Mouse (Mus musculus) limb, embryonic 10.5 days (tissue): ENCODE measurements at regions not wholly inside any gene's neighbourhood (a gene's known extent, or its start where the extent isn't known, plus 50 kb on each side); places are given as distances from the start of the nearest gene placed in this dataset.

Experiments used
- DNase-seq: peaks from one replicate; pipeline ENCODE4 v3.0.0-alpha.2; 2017; ENCODE audit warnings: low spot score
- H3K27ac ChIP-seq: fragments of 300-500 bp; sonication (generic); 2 replicates; pipeline ENCODE4 v1.5.1; 2016; ENCODE audit warnings: mild to moderate bottlenecking
- H3K27me3 ChIP-seq: fragments of 300-500 bp; sonication (generic); 2 replicates; pipeline ENCODE4 v1.6.1; 2016; ENCODE audit warnings: low read depth, mild to moderate bottlenecking; ENCODE audit not compliant: poor library complexity, severe bottlenecking
- H3K36me3 ChIP-seq: fragments of 300-500 bp; sonication (generic); 2 replicates; pipeline ENCODE4 v1.6.1; 2016; ENCODE audit warnings: mild to moderate bottlenecking, moderate library complexity
- H3K4me1 ChIP-seq: fragments of 300-500 bp; sonication (generic); 2 replicates; pipeline ENCODE4 v1.6.1; 2016
- H3K4me3 ChIP-seq: fragments of 300-500 bp; sonication (generic); 2 replicates; pipeline ENCODE4 v1.5.1; 2016; ENCODE audit warnings: mild to moderate bottlenecking, moderate library complexity
- H3K9me3 ChIP-seq: fragments of 300-500 bp; sonication (generic); replicated peaks from 2 replicates; pipeline ENCODE4 v1.6.1; 2016; ENCODE audit warnings: mild to moderate bottlenecking
- WGBS: fragments of 180-500 bp; shearing (Covaris S2); methylation state at CpG from one replicate; pipeline ENCODE4 v1.1.7; 2016; 5-methylcytosine and 5-hydroxymethylcytosine counted together

GRCm38 (mm10) chr5:101157416-101157815 is 311.9 kb downstream of the Gpat3 start:
- Histone ChIP-seq H3K4me1 (no peaks in the 10 kb centered on the region), H3K9me3 (no peaks in the 10 kb centered on the region), H3K4me3 (no peak overlapping the region), H3K27ac (no peak overlapping the region), H3K27me3 (no peaks in the 10 kb centered on the region), H3K36me3 (no peaks in the 10 kb centered on the region)
- 67% methylated on average over 1 of the region's 1 CpGs for whole genome bisulfite sequencing
- DNase-seq = no peak

GRCm38 (mm10) chr5:101146345-101146744 is 300.8 kb downstream of the Gpat3 start:
- no peak overlapping the region for H3K4me3 ChIP-seq
- DNase-seq = no peak
- no peaks in the 10 kb centered on the region for H3K9me3 ChIP-seq
- H3K27me3 ChIP-seq = no peaks in the 10 kb centered on the region
- H3K27ac ChIP-seq = no peak overlapping the region
- no peaks in the 10 kb centered on the region for H3K36me3 ChIP-seq
- WGBS = 84% methylated on average over 3 of the region's 3 CpGs
- H3K4me1 ChIP-seq = no peaks in the 10 kb centered on the region

- Histone ChIP-seq H3K27me3 (no peaks in the 10 kb centered on the region), H3K36me3 (no peaks in the 10 kb centered on the region), H3K4me1 (peaks cover 4% of the 10 kb centered on the region; the same call in 1 of the 2 replicates), H3K9me3 (no peaks in the 10 kb centered on the region), H3K4me3 (no peak overlapping the region), H3K27ac (no peak overlapping the region)
- WGBS = 56% methylated on average over 5 of the region's 5 CpGs
- no peak for DNase-seq
Measured at GRCm38 (mm10) chr5:101124941-101125453, 279.5 kb downstream of the Gpat3 start.

- Histone ChIP-seq H3K9me3 (no peaks in the 10 kb centered on the region), H3K4me3 (no peak overlapping the region), H3K27ac (no peak overlapping the region), H3K36me3 (no peaks in the 10 kb centered on the region), H3K27me3 (no peaks in the 10 kb centered on the region), H3K4me1 (peaks cover 4% of the 10 kb centered on the region; the same call in 1 of the 2 replicates)
- 91% methylated on average over 6 of the region's 6 CpGs for WGBS
- no peak for DNase-seq
Measured at GRCm38 (mm10) chr5:101122914-101123313, 277.4 kb downstream of the Gpat3 start.

GRCm38 (mm10) chr5:101120509-101121201 is 275.1 kb downstream of the Gpat3 start:
- Histone ChIP-seq H3K27ac (no peak overlapping the region), H3K4me1 (peaks cover 15% of the 10 kb centered on the region), H3K4me3 (no peak overlapping the region), H3K9me3 (no peaks in the 10 kb centered on the region), H3K27me3 (no peaks in the 10 kb centered on the region), H3K36me3 (no peaks in the 10 kb centered on the region)
- DNase-seq = no peak
- WGBS = 86% methylated on average over 5 of the region's 5 CpGs

- WGBS = 28% methylated on average over 7 of the region's 7 CpGs
- peaks cover 33% of the 10 kb centered on the region for H3K4me1 ChIP-seq
- no peaks in the 10 kb centered on the region for H3K9me3 ChIP-seq
- 0 out of 2 replicates have a peak overlapping the region, but pooled peaks have one; percentile 19 for H3K27ac ChIP-seq
- H3K36me3 ChIP-seq = no peaks in the 10 kb centered on the region
- H3K27me3 ChIP-seq = no peaks in the 10 kb centered on the region
- H3K4me3 ChIP-seq = no peak overlapping the region
- no peak for DNase-seq
Measured at GRCm38 (mm10) chr5:101112151-101112769, 266.7 kb downstream of the Gpat3 start.

GRCm38 (mm10) chr5:101111619-101112018 is 266.1 kb downstream of the Gpat3 start:
- no peak overlapping the region for H3K27ac ChIP-seq
- H3K27me3 ChIP-seq = no peaks in the 10 kb centered on the region

GRCm38 (mm10) chr5:101100975-101101699 is 255.6 kb downstream of the Gpat3 start:
- Histone ChIP-seq H3K27me3 (no peaks in the 10 kb centered on the region), H3K4me1 (peaks cover 4% of the 10 kb centered on the region; the same call in 1 of the 2 replicates), H3K9me3 (no peaks in the 10 kb centered on the region), H3K4me3 (no peak overlapping the region), H3K27ac (no peak overlapping the region), H3K36me3 (no peaks in the 10 kb centered on the region)
- no peak for DNase-seq
- WGBS = 85% methylated on average over 11 of the region's 11 CpGs

More at GRCm38 (mm10) chr5:101111619-101112018, 266.1 kb downstream of the Gpat3 start:
- Histone ChIP-seq H3K9me3 (no peaks in the 10 kb centered on the region), H3K4me1 (peaks cover 30% of the 10 kb centered on the region), H3K36me3 (no peaks in the 10 kb centered on the region), H3K4me3 (no peak overlapping the region)
- DNase-seq = no peak
- WGBS = 75% methylated on average over 4 of the region's 4 CpGs

GRCm38 (mm10) chr5:101091027-101091598 is 245.6 kb downstream of the Gpat3 start:
- no peaks in the 10 kb centered on the region; the same call in 1 of the 2 replicates for H3K4me1 ChIP-seq
- DNase-seq = no peak
- no peaks in the 10 kb centered on the region for H3K27me3 ChIP-seq
- no peak overlapping the region for H3K27ac ChIP-seq
- H3K9me3 ChIP-seq = no peaks in the 10 kb centered on the region
- 80% methylated on average over 21 of the region's 21 CpGs for WGBS
- no peak overlapping the region for H3K4me3 ChIP-seq
- H3K36me3 ChIP-seq = no peaks in the 10 kb centered on the region

- DNase-seq = no peak
- no peak overlapping the region for H3K27ac ChIP-seq
- H3K9me3 ChIP-seq = no peaks in the 10 kb centered on the region
- WGBS = 89% methylated on average over 7 of the region's 7 CpGs
- H3K36me3 ChIP-seq = no peaks in the 10 kb centered on the region
- H3K4me1 ChIP-seq = no peaks in the 10 kb centered on the region; the same call in 1 of the 2 replicates
- H3K27me3 ChIP-seq = no peaks in the 10 kb centered on the region
- H3K4me3 ChIP-seq = no peak overlapping the region
Measured at GRCm38 (mm10) chr5:101090415-101091026, 245.0 kb downstream of the Gpat3 start.

GRCm38 (mm10) chr5:101085199-101085598 is 239.7 kb downstream of the Gpat3 start:
- no peak overlapping the region for H3K4me3 ChIP-seq
- DNase-seq = no peak
- no peak overlapping the region for H3K27ac ChIP-seq
- no peaks in the 10 kb centered on the region for H3K27me3 ChIP-seq
- H3K36me3 ChIP-seq = no peaks in the 10 kb centered on the region
- H3K9me3 ChIP-seq = no peaks in the 10 kb centered on the region
- WGBS = 91% methylated on average over 3 of the region's 3 CpGs
- no peaks in the 10 kb centered on the region for H3K4me1 ChIP-seq

- Histone ChIP-seq H3K4me3 (no peak overlapping the region), H3K4me1 (no peaks in the 10 kb centered on the region), H3K27me3 (no peaks in the 10 kb centered on the region), H3K27ac (no peak overlapping the region), H3K36me3 (no peaks in the 10 kb centered on the region), H3K9me3 (no peaks in the 10 kb centered on the region)
- DNase-seq = no peak
- 87% methylated on average over 20 of the region's 20 CpGs for WGBS
Measured at GRCm38 (mm10) chr5:101082611-101083010, 237.1 kb downstream of the Gpat3 start.
